Mouse (Mus musculus) testis, postnatal 10 days (tissue): ENCODE measurements around the gene Shisa3.

Experiments used
- DNase-seq: peaks from one replicate; pipeline ENCODE4 v3.0.0; 2021; ENCODE audit warnings: low spot score

Shisa3 gene

GRCm38 (mm10) chr5:67633138-67633782 is 25.6 kb downstream of the Shisa3 start:
- DNase-seq: no peak

DNA sequence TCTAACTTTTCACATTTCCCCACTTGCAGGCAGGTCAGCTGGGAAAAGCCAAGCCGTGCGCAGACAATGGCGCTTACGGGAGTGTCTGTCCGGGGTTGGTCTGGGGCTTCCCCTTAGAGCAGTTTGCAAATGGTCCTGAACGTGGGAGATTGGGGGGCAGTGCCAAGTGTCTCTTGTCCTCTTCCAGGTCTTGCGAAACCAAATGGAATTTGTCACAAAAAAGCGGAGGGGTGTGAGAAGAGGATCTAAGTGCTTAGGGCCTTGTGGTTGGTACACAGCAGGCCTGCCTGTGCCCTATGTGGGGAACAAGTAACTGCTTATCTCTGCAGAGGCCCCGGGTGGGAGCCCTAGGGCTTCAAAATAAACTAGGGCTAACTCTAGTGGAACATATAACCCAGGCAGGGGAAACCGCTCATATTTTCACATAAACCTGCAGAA is 26.2 kb downstream of the Shisa3 start:
- no peak for DNase-seq

- no peak for DNase-seq
These were observed 26.7 kb downstream of the Shisa3 start for GRCm38 (mm10) chr5:67634339-67634738.

DNA sequence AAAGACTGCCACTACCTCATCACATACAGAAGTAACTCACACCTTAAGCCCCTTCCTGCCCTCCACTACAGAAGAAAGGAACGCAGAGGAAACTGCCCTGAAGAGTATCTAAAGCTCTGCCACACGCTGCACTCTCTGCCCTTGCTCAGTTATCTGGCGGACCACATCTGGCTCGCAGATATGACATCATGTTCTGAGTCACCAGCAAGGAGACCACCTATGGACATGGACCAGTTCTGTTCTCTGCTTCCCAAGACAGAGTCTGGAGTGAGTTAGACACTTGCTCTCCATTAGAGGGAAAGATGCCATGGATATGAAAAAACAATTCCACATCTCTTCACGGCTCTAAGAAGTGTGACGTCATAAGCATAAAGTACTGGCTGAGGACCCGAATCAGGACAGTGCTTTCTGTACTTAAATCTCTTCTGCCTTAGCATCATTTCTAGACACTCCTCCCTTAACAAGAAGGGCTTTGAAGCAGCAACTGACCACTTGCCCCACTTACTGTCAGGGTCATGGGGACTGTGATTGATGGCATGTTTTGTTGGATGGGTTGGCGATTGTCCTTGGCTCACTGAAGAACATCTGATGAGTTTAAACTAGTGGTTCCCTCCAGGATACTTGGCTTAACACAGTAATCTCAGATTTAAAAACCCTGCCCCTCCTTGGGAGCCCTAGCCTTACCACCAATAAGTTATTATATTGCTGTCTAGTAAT is 33.1 kb downstream of the Shisa3 start:
- no peak for DNase-seq

DNA sequence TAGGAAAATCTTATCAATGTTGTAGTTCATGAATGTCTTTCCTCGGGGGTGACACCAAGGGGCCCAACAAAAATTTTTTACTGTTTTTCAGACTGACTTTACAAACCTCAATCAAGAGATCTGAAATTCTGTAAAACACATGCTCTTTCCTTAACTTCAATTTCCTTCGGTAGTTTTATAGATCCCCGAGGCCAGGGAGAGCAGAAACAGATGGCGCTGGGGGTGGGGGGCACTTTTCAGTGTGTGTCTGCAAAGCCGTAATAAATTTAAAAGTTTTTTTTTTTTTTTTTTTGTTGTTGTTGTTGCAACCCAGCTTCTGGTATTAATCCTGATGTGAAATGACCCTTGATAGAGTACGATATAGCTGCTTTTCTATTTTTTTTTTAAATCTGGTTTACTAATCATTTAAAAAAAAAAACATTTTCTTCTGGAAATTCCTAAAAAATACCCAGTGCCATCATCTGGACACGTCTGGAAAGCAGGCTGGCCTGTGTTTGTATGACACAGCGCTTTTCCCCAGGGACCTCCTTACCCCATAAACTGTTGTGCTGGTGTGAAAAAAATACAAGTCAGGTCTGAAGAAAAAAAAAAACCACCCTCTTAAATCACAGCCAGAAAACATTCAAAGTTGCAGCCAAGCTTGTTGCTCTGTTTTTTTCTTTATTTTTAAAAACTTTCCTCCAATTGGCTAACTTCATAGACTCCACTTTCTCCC is 33.9 kb downstream of the Shisa3 start:
- no peak for DNase-seq

DNA sequence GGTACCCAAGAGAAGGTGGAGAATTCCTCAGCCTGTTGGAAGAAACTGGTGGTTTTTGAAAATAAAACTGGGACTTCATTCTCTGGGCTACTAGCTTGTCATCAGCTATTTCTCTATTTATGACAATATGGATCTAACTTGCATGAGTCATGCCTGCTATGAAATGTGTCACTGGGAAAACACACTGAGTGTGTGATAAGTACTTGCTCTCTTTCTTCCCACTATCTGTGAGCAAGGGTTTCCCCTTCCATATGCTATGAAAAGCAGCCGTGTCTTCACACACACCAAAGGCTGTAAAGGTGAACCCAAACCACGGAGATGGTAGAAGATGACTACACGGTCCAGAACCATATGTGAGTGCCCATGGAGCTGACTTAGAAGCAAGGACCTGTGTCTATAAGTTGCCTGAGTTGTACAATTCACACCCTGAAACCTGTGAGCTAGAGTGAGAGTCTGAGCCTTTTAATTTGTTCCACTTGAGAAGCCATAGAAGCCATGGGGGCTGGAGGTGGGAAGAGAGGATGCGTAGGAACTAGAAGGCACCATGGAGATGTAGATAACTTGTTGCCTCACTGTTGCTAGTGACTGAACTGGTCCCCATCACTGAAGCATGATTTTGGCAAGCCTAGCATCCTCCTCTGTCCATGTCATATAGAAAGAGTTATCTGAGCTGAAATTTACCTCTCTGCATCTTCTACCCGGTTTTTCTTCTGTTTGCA is 36.0 kb downstream of the Shisa3 start:
- no peak for DNase-seq

- no peak for DNase-seq
These were observed 39.3 kb downstream of the Shisa3 start for GRCm38 (mm10) chr5:67646756-67647529.

DNA sequence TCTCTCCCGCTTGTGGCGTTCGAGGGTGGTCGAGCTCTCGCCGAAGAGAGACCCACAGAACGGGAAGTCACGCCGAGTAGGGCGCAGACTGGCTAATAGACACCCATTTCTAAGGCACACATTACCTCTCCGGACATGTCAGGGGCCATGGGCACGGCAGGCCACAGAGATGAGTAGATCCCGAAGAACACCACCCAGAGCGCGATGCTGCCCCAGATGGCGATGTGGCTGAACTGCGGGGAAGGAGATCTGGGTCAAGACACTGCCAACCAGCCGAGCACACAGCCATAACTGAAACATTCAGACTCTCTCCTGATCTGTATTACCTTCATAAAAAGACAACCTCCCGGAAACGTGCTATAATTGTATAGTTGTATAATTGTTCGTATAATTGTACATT is 39.9 kb downstream of the Shisa3 start:
- peak; percentile 49 for DNase-seq

- DNase-seq: no peak
These were observed 41.5 kb downstream of the Shisa3 start for GRCm38 (mm10) chr5:67649156-67649555.

DNA sequence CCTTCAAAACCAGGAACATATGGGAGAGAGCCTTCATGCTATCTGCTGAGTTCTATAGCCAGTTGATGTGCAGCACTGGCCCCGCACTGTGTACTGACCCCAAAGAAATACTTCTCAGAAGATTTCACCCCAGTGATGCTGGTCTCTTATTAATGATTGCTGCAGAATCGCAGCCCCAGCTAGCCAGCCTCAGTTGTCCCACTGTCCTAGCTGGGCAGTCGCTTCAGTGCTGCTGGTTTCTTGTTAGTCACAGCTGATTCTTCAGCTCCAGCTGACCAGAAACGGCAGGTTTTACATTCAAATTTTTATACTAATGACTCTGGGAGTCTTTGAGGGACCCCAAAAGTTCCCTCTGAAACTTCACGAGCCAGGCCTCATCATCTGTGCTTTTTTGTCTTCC is 42.3 kb downstream of the Shisa3 start:
- no peak for DNase-seq

DNA sequence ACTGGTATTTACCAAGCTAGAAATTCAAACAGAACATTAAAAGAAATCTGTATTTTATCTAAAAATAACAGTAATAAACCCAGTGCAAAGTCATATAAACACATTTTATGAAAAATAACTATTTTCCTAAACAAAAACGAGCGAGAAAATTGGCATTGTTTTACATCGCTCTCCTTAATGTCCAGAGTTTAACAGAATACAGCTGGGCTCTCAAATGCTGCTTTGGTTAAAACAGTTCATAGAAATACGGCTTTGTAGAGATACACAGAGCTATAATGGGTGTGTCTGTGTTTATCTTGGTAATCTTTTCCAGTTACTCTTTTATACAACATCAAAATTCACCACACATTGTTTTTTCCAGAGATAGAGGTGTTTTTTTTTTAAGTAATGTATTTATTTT is 44.8 kb downstream of the Shisa3 start:
- no peak for DNase-seq

DNA sequence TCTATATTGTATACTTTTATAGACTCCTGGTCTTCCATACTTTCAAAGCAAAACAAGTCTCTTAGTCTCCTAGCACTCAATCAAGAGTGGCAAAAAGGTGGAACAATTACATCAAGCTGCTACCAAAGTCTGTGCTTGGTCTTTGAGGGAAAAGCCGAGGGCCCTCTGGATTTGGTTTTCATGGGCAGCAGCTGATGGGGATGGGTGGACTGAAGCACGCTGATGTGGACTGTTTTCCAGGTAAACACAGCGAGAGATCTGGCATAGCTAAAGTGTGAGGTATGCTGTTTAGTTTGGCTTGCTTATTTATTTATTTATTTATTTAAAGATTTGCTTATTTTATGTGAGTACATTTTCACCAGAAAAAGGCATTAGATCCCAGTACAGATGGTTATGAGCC is 45.9 kb downstream of the Shisa3 start:
- no peak for DNase-seq

DNA sequence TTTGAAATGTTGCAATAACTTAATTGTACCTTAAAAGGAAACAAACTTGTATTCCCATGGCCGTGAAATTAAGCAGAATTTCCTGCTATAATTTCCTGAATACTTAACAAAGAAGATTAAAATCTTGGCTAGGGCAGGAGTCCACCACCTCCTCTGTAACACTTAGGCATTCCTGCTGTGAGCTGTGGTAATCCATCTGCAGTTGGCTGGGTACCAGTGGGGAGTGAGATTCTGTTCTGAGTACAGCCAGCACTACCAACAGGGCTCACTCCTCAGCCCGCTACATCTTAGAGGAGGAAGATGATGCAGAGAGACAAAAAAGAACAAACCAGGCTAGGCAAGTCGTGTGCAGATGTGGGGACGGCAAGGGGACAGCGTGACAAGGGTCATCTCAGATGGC is 46.9 kb downstream of the Shisa3 start:
- no peak for DNase-seq

DNA sequence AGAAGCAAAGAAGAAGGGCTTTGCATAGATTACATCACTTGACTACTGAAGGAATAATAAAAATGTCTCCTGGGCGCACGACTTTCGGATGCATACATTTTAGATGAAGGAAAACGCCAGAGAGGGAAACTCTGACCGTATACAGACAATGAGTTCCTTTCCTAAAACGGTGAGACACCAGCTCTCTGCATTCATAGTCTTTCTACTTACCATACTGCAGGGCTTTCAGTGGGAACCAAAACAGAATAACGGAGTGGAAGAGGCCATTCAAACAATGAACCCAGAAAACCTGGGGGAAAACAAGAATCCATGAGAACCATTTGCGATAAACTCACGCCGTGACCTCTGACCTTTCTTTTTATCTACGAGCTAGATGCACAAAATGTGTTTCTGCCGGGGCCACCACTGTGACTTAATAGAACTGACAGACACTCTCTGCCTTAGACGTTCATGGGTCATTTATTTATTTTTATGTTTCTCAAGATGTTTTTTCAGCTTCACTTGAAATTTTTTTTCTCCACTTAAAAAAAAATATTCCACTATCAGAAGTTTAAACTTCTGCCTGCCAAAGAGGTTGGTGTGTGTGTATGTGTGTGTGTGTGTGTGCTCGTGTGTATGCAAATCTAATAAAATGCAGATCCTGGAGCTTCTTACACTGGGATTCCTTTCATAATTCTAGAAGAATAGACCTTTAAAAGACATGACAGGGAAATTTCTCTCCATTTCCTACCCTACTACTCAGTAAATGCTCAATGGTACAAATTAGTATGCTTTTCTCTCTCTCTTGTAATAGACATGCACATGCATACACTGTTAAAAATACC is 48.2 kb downstream of the Shisa3 start:
- DNase-seq: no peak

- DNase-seq: no peak
These were observed 49.2 kb downstream of the Shisa3 start for GRCm38 (mm10) chr5:67656821-67657259.

DNA sequence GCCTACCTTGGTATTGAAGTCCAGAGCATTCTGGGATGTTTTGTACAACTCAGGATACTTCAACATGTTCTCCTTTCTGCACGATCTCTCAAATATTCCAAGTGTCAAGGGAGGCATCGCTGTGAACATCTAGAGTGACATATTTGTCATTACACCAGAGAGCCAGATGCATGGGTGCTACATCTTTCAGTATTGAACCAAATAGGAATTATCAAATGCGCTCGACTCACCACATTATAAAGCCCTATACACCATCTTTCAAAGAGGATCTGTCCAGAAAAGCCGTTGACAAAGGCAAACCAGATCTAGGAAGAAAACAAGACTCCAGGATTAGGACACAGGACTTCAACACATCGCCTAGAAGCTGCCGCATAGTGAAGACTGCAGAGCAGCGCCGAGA is 52.2 kb downstream of the Shisa3 start:
- DNase-seq: no peak

- no peak for DNase-seq
These were observed 55.0 kb downstream of the Shisa3 start for GRCm38 (mm10) chr5:67662715-67663114.

GRCm38 (mm10) chr5:67669436-67669896 is 61.8 kb downstream of the Shisa3 start:
- no peak for DNase-seq

DNA sequence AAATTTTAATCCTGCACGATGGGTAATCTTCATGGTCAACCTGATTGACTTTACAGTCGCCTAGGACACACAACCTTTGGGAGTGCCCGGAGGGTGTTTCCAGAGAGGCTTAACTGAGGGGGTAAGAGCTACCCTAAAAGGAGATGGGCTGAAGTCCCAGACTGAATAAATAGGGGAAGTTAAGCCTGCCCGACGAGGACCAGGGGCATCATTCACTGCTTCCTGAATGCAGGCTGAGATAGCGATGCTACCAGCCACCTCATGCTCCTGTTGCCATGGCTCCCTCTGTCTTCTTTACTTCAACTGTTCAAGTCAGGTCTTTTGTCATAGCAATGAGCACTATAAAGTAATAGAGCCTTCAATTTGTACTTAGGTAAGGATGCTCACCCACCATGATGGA is 62.5 kb downstream of the Shisa3 start:
- no peak for DNase-seq

- DNase-seq: no peak
These were observed 65.3 kb downstream of the Shisa3 start for GRCm38 (mm10) chr5:67673008-67673407.
